ENCODE assay signal across 16 mouse cellular contexts in the genomic region with DNA sequence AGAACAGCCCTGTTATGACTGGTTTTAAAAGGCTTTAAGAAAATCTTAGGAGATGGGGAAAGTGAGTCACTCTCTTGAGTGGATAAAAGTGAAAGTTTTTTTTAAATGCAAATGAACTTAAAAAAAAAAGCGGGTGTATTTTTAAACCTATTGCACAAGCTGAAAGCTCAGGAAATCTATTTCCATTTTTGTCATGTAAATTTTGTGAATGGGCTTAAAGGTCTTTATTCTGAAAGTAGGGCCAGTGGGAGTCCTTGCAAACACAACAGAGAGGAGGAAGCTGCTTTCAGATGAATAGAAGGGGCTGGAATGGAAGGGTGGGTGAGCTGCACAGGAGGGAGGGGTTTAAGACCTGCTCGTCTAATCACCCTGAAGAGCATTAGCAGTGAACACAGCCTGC.
DNase-seq lines count a peak whose midpoint lies in the region; ATAC-seq lines count a peak whose summit lies in the region.
"Had no signal": no experiment of that assay in that cellular context is flagged by ENCODE, and none has a peak within 500 bp of the region (broad histone marks: within the 10 kb centered on the region; RNA-seq: fewer than 3 reads in every experiment).

No protein-coding gene starts in this region.

- H3K9me3 ChIP-seq in hindbrain, embryonic 12.5 days (replicated peaks) = no peaks in the 10 kb centered on the region
- H3K9me3 ChIP-seq: heart, embryonic 12.5 days; hindbrain, embryonic 15.5 days; limb, embryonic 15.5 days; lung, embryonic 15.5 days had no signal

- 14% methylated on average over 2 of the region's 2 CpGs for WGBS in hindbrain, embryonic 12.5 days

- H3K4me2 ChIP-seq in hindbrain, embryonic 12.5 days (replicated peaks) = no peak overlapping the region
- H3K4me2 ChIP-seq: heart, embryonic 12.5 days; hindbrain, embryonic 15.5 days; limb, embryonic 15.5 days; lung, embryonic 15.5 days had no signal

- H3K27me3 ChIP-seq in hindbrain, embryonic 12.5 days = no peaks in the 10 kb centered on the region
- H3K27me3 ChIP-seq: heart, embryonic 12.5 days; hindbrain, embryonic 15.5 days; limb, embryonic 15.5 days; lung, embryonic 15.5 days had no signal

- no peak overlapping the region for H3K27ac ChIP-seq in hindbrain, embryonic 12.5 days
- H3K27ac ChIP-seq: hindbrain, embryonic 15.5 days; kidney, postnatal 0 days; limb, embryonic 15.5 days; lung, embryonic 15.5 days had no signal

- peaks cover 3% of the 10 kb centered on the region; the same call in 1 of the 2 replicates for H3K4me1 ChIP-seq in hindbrain, embryonic 12.5 days
- H3K4me1 ChIP-seq: heart, embryonic 12.5 days; hindbrain, embryonic 15.5 days; limb, embryonic 15.5 days; lung, embryonic 15.5 days had no signal

- no peak overlapping the region for H3K9ac ChIP-seq in hindbrain, embryonic 12.5 days
- H3K9ac ChIP-seq: heart, embryonic 12.5 days; hindbrain, embryonic 15.5 days; limb, embryonic 15.5 days; lung, embryonic 15.5 days had no signal

- no peaks in the 10 kb centered on the region for H3K36me3 ChIP-seq in hindbrain, embryonic 12.5 days
- H3K36me3 ChIP-seq: heart, embryonic 12.5 days; hindbrain, embryonic 15.5 days; limb, embryonic 15.5 days; lung, embryonic 15.5 days had no signal

- peak; percentile 85 for ATAC-seq in hindbrain, embryonic 12.5 days (ENCODE audit: low FRiP score)

- no peak overlapping the region for H3K4me3 ChIP-seq in hindbrain, embryonic 12.5 days
- H3K4me3 ChIP-seq: heart, embryonic 12.5 days; hindbrain, embryonic 15.5 days; limb, embryonic 15.5 days; lung, embryonic 15.5 days had no signal

- peak; percentile 2 for DNase-seq in retina, embryonic 14.5 days (ENCODE audit: low spot score)
- no peak for DNase-seq in retina, postnatal 1 day
- peak; percentile 54 for DNase-seq in embryo, embryonic 11 days
- DNase-seq in thymus, postnatal 25 days = no peak
- DNase-seq in adrenal gland, adult 2 months = no peak
- no peak for DNase-seq in right cerebral cortex, postnatal 4 days
- no peak for DNase-seq in lung, postnatal 10 days
- DNase-seq: cerebellum, postnatal 14 days; gastrocnemius, postnatal 14 days; thymus, postnatal 36 days had no signal

Comparison
In these comparisons a context has a peak if more than half of its experiments do, and no peak if none do; other contexts are left out.
1. DNase-seq: peak in retina, embryonic 14.5 days (single experiment) and embryo, embryonic 11 days (single experiment); none in retina, postnatal 1 day (single experiment), thymus, postnatal 25 days (single experiment), adrenal gland, adult 2 months (single experiment), right cerebral cortex, postnatal 4 days (single experiment) and lung, postnatal 10 days (single experiment).